In the genomic region with DNA sequence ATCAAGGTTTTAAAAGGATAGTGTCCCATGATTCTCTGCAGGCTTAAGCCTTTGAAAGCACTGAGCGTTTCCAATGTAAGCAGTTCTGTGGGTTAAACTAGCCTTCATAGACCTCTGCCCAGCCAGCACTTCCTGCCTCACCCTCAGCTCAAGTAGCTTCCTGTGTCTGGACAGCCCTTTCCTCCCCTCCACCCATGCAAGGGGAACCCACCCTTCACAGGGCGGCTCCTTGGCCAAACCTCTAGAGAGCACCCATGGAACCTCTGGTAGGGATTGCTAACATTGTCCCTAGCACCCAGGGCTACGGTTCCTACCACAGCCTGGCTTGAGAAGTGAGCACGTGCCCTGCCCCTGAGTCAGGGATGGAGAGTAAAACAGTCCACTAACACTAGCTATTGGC, we compare ENCODE assay signal across 8 mouse cellular contexts. TPM values are rescaled to one million over a fixed set of nuclear protein-coding genes. Genes with fewer than 3 reads are reported as not detected.
DNase-seq lines count a peak whose midpoint lies in the region; ATAC-seq and TF ChIP-seq lines count a peak whose summit lies in the region.

No protein-coding gene starts in this region.

- H3K27me3 ChIP-seq in embryonic facial prominence, embryonic 15.5 days = no peaks in the 10 kb centered on the region
- H3K27me3 ChIP-seq in hindbrain, embryonic 16.5 days (replicated peaks; ENCODE audit: control insufficient read depth, insufficient read depth, low read length) = no peaks in the 10 kb centered on the region

- no peak for TF ChIP-seq CTCF in layer of hippocampus, adult 2 months (conservative IDR thresholded peaks at IDR 0.05)

- no peak overlapping the region for H3K4me2 ChIP-seq in embryonic facial prominence, embryonic 15.5 days (replicated peaks)
- no peak overlapping the region for H3K4me2 ChIP-seq in hindbrain, embryonic 16.5 days (ENCODE audit: low read length)

- peak overlapping the region; percentile 71 for H3K27ac ChIP-seq in layer of hippocampus, adult 2 months
- peak overlapping the region; percentile 28; the same call in 1 of the 2 replicates for H3K27ac ChIP-seq in embryonic facial prominence, embryonic 15.5 days (replicated peaks)
- H3K27ac ChIP-seq in hindbrain, embryonic 16.5 days (ENCODE audit: low read depth, low read length) = peak overlapping the region; percentile 26

- ATAC-seq in embryonic facial prominence, embryonic 15.5 days (ENCODE audit: insufficient number of reproducible peaks, low FRiP score, low TSS enrichment, low read depth) = peak; percentile 47; the same call in 1 of the 2 replicates
- ATAC-seq in hindbrain, embryonic 16.5 days = no peak

- WGBS in embryonic facial prominence, embryonic 15.5 days = 68% methylated on average over 4 of the region's 4 CpGs
- 84% methylated on average over 4 of the region's 4 CpGs for WGBS in hindbrain, embryonic 16.5 days

- no peak overlapping the region for H3K9ac ChIP-seq in embryonic facial prominence, embryonic 15.5 days
- H3K9ac ChIP-seq in hindbrain, embryonic 16.5 days (ENCODE audit: low read depth, low read length) = no peak overlapping the region

- no peaks in the 10 kb centered on the region for H3K9me3 ChIP-seq in embryonic facial prominence, embryonic 15.5 days (replicated peaks)
- no peaks in the 10 kb centered on the region for H3K9me3 ChIP-seq in hindbrain, embryonic 16.5 days (ENCODE audit: control insufficient read depth, low read length)

- no peak overlapping the region for H3K4me3 ChIP-seq in layer of hippocampus, adult 2 months
- H3K4me3 ChIP-seq in embryonic facial prominence, embryonic 15.5 days (replicated peaks) = no peak overlapping the region
- no peak overlapping the region for H3K4me3 ChIP-seq in hindbrain, embryonic 16.5 days (ENCODE audit: low read length)

- no peaks in the 10 kb centered on the region for H3K36me3 ChIP-seq in embryonic facial prominence, embryonic 15.5 days
- H3K36me3 ChIP-seq in hindbrain, embryonic 16.5 days (ENCODE audit: control insufficient read depth, insufficient read depth, low read length) = no peaks in the 10 kb centered on the region

- peaks cover 15% of the 10 kb centered on the region for H3K4me1 ChIP-seq in embryonic facial prominence, embryonic 15.5 days
- no peaks in the 10 kb centered on the region for H3K4me1 ChIP-seq in hindbrain, embryonic 16.5 days (ENCODE audit: control insufficient read depth, insufficient read depth, low read depth, low read length)

- no peak for DNase-seq in layer of hippocampus, adult 2 months (ENCODE audit: low spot score in 2 of 2)
- DNase-seq in layer of hippocampus, adult 18-20 months (ENCODE audit: low spot score in 2 of 2) = no peak
- DNase-seq in lung, postnatal 25 days (ENCODE audit: low spot score) = peak; percentile 59
- DNase-seq in layer of hippocampus, adult 11-12 months (ENCODE audit: low spot score) = no peak
- no peak for DNase-seq in right cerebral cortex, postnatal 36 days (ENCODE audit: low spot score in 2 of 2)
- no peak for DNase-seq in testis, postnatal 14 days (ENCODE audit: low spot score)

RNA-seq across cellular contexts. Expression of a gene that starts 23.9 kb away (rescaled TPM):
- 10 to 100 TPM; 39.2 to 40.1 TPM for total RNA-seq in layer of hippocampus, adult 2 months (2021)
- 10 to 100 TPM; 39.8 to 40.3 TPM for total RNA-seq in layer of hippocampus, adult 18-20 months (2021)
- polyA plus RNA-seq in embryonic facial prominence, embryonic 15.5 days (2015; fragmentation: Nextera tagmentation; extraction: Ambion mirVana) = 22.8 and 25.6 TPM in 2 replicates
- polyA plus RNA-seq in hindbrain, embryonic 16.5 days (2015; fragmentation: Nextera tagmentation; extraction: Ambion mirVana) = 39.9 and 49.8 TPM in 2 replicates
